Mouse (Mus musculus) testis, adult 2 months (tissue): ENCODE measurements around the gene Dzank1. TPM values are rescaled to one million over a fixed set of nuclear protein-coding genes. Genes with fewer than 3 reads are reported as not detected.

Source experiments
- H3K27ac ChIP-seq: fragments of 200-500 bp; 2 replicates; pipeline ENCODE4 v1.5.1; 2012; ENCODE audit warnings: low read depth, low read length; ENCODE audit not compliant: control insufficient read depth, insufficient read depth
- H3K27me3 ChIP-seq: fragments of 200-500 bp; 2 replicates; pipeline ENCODE4 v1.6.1; 2012; ENCODE audit warnings: mild to moderate bottlenecking, low read length, moderate library complexity; ENCODE audit not compliant: control insufficient read depth, insufficient read depth
- H3K36me3 ChIP-seq: fragments of 200-500 bp; 2 replicates; pipeline ENCODE4 v1.6.1; 2012; ENCODE audit warnings: mild to moderate bottlenecking, low read length; ENCODE audit not compliant: control insufficient read depth, insufficient read depth
- H3K4me1 ChIP-seq: fragments of 200-500 bp; 2 replicates; pipeline ENCODE4 v1.6.1; 2012; ENCODE audit warnings: low read length; ENCODE audit not compliant: control insufficient read depth, insufficient read depth
- H3K4me3 ChIP-seq: fragments of 200-500 bp; 2 replicates; pipeline ENCODE4 v1.5.1; 2012; ENCODE audit warnings: low read depth, mild to moderate bottlenecking, low read length, moderate library complexity, mixed read lengths; ENCODE audit not compliant: control insufficient read depth
- CTCF ChIP-seq: fragments of 200-500 bp; IDR thresholded peaks from 2 replicates; pipeline ENCODE4 v1.5.1; 2012; ENCODE audit warnings: low read depth, mild to moderate bottlenecking, inconsistent platforms, low read length, moderate library complexity; ENCODE audit not compliant: control insufficient read depth, insufficient read depth, insufficient replicate concordance
- POLR2A ChIP-seq: fragments of 200-500 bp; IDR thresholded peaks from 2 replicates; pipeline ENCODE4 v1.6.1; 2012; ENCODE audit warnings: low read depth, mild to moderate bottlenecking, inconsistent platforms, low read length, moderate library complexity; ENCODE audit not compliant: control insufficient read depth
- polyA plus RNA-seq: library from polyadenylated mRNA; depleted of rRNA; stranded (reverse); fragments of >200 nt; gene quantifications from 2 replicates; pipeline ENCODE4 v1.2.3, GENCODE M21; 2012; rRNA removed

Dzank1 gene
- polyA plus RNA-seq, 1 experiment, result 5.1 TPM

GRCm38 (mm10) chr2:144429171-144429570 is 98.0 kb downstream of the Dzank1 start:
- TF ChIP-seq POLR2A, result no peak
- no peak for TF ChIP-seq CTCF
- no peak overlapping the region for H3K4me3 ChIP-seq

GRCm38 (mm10) chr2:144428659-144429058 is 98.6 kb downstream of the Dzank1 start:
- Histone ChIP-seq H3K4me1 (no peaks in the 10 kb centered on the region), H3K27me3 (no peaks in the 10 kb centered on the region), H3K4me3 (no peak overlapping the region), H3K36me3 (no peaks in the 10 kb centered on the region), H3K27ac (no peak overlapping the region)
- TF ChIP-seq POLR2A (no peak), CTCF (no peak)

More at GRCm38 (mm10) chr2:144429171-144429570, 98.0 kb downstream of the Dzank1 start:
- Histone ChIP-seq H3K27me3 (no peaks in the 10 kb centered on the region), H3K36me3 (no peaks in the 10 kb centered on the region), H3K4me1 (no peaks in the 10 kb centered on the region), H3K27ac (no peak overlapping the region)

GRCm38 (mm10) chr2:144427852-144428251 is 99.4 kb downstream of the Dzank1 start:
- Histone ChIP-seq H3K4me1 (no peaks in the 10 kb centered on the region), H3K36me3 (no peaks in the 10 kb centered on the region), H3K27ac (no peak overlapping the region), H3K27me3 (no peaks in the 10 kb centered on the region), H3K4me3 (no peak overlapping the region)
- TF ChIP-seq POLR2A, result no peak
- TF ChIP-seq CTCF, result no peak

GRCm38 (mm10) chr2:144425761-144426160 is 101.5 kb downstream of the Dzank1 start:
- Histone ChIP-seq H3K27ac (no peak overlapping the region), H3K4me1 (no peaks in the 10 kb centered on the region), H3K36me3 (no peaks in the 10 kb centered on the region), H3K27me3 (no peaks in the 10 kb centered on the region), H3K4me3 (no peak overlapping the region)
- TF ChIP-seq POLR2A, result no peak
- no peak for TF ChIP-seq CTCF

- Histone ChIP-seq H3K36me3 (no peaks in the 10 kb centered on the region), H3K4me1 (no peaks in the 10 kb centered on the region), H3K27ac (no peak overlapping the region), H3K27me3 (no peaks in the 10 kb centered on the region), H3K4me3 (no peak overlapping the region)
- no peak for TF ChIP-seq POLR2A
- TF ChIP-seq CTCF, result no peak
Measured at GRCm38 (mm10) chr2:144422094-144422675, 105.0 kb downstream of the Dzank1 start.

Other genes starting within 250 kb of the Dzank1 start
- 62.9 and 89.3 TPM in 2 replicates for gene Ovol2, start 195.3 kb downstream of the Dzank1 start, polyA plus RNA-seq
- 6.9 and 7.2 TPM in 2 replicates for gene Kat14, start 158.4 kb downstream of the Dzank1 start, polyA plus RNA-seq
- not detected in 2 replicates for gene Pet117, start 158.4 kb downstream of the Dzank1 start, polyA plus RNA-seq
- 7.4 TPM in 2 replicates for gene Polr3f, start 304 bp upstream of the Dzank1 start, polyA plus RNA-seq
- gene Rbbp9, start 23.5 kb upstream of the Dzank1 start, polyA plus RNA-seq, result 2.9 and 3.1 TPM in 2 replicates
- gene Sec23b, start 28.8 kb upstream of the Dzank1 start, polyA plus RNA-seq, result 37.1 and 37.4 TPM in 2 replicates
- gene Smim26, start 66.6 kb upstream of the Dzank1 start, polyA plus RNA-seq, result 2.3 and 2.7 TPM in 2 replicates
- gene Dtd1, start 72.5 kb upstream of the Dzank1 start, polyA plus RNA-seq, result 11.2 and 11.8 TPM in 2 replicates